Mouse (Mus musculus): ENCODE data around the gene Myom1. TPM values are rescaled to one million over a fixed set of nuclear protein-coding genes. Genes with fewer than 3 reads are reported as not detected.

Myom1 gene
- polyA plus RNA-seq, 1 experiment from 2014 or later: 20.0 TPM

- no peak overlapping the region for H3K4me2 ChIP-seq (replicated peaks; ENCODE audit: low read depth, low read length)
- H3K9ac ChIP-seq (replicated peaks; ENCODE audit: low read depth, low read length): no peak overlapping the region
- no peaks in the 10 kb centered on the region for H3K9me3 ChIP-seq (ENCODE audit: control insufficient read depth, low read depth, low read length)
- no peaks in the 10 kb centered on the region for H3K27me3 ChIP-seq (ENCODE audit: control insufficient read depth, insufficient read depth, low read length)
- no peak overlapping the region for H3K4me3 ChIP-seq (ENCODE audit: low read depth, low read length)
- WGBS: 69% methylated on average over 4 of the region's 4 CpGs
- no peaks in the 10 kb centered on the region for H3K36me3 ChIP-seq (ENCODE audit: control insufficient read depth, insufficient read depth, low read length)
- no peak for ATAC-seq (ENCODE audit: insufficient number of reproducible peaks, insufficient read depth, low FRiP score, low read depth)
- no peaks in the 10 kb centered on the region for H3K4me1 ChIP-seq (ENCODE audit: control insufficient read depth, insufficient read depth, low read length)
- no peak overlapping the region for H3K27ac ChIP-seq (ENCODE audit: low read length)
Measured at GRCm38 (mm10) chr17:71114282-71114681, 111.8 kb downstream of the Myom1 start.

GRCm38 (mm10) chr17:71117956-71118355 is 115.5 kb downstream of the Myom1 start:
- Histone ChIP-seq H3K9me3 (ENCODE audit: control insufficient read depth, low read depth, low read length) (no peaks in the 10 kb centered on the region), H3K9ac (replicated peaks; ENCODE audit: low read depth, low read length) (no peak overlapping the region), H3K4me1 (ENCODE audit: control insufficient read depth, insufficient read depth, low read length) (no peaks in the 10 kb centered on the region), H3K27me3 (ENCODE audit: control insufficient read depth, insufficient read depth, low read length) (no peaks in the 10 kb centered on the region), H3K4me3 (ENCODE audit: low read depth, low read length) (no peak overlapping the region), H3K4me2 (replicated peaks; ENCODE audit: low read depth, low read length) (no peak overlapping the region), H3K27ac (ENCODE audit: low read length) (no peak overlapping the region), H3K36me3 (ENCODE audit: control insufficient read depth, insufficient read depth, low read length) (no peaks in the 10 kb centered on the region)
- WGBS: 87% methylated on average over 4 of the region's 4 CpGs
- ATAC-seq (ENCODE audit: insufficient number of reproducible peaks, insufficient read depth, low FRiP score, low read depth): no peak

GRCm38 (mm10) chr17:71118607-71119006 is 116.2 kb downstream of the Myom1 start:
- Histone ChIP-seq H3K27ac (ENCODE audit: low read length) (no peak overlapping the region), H3K9ac (replicated peaks; ENCODE audit: low read depth, low read length) (no peak overlapping the region), H3K4me2 (replicated peaks; ENCODE audit: low read depth, low read length) (no peak overlapping the region), H3K4me1 (ENCODE audit: control insufficient read depth, insufficient read depth, low read length) (no peaks in the 10 kb centered on the region), H3K27me3 (ENCODE audit: control insufficient read depth, insufficient read depth, low read length) (no peaks in the 10 kb centered on the region), H3K4me3 (ENCODE audit: low read depth, low read length) (no peak overlapping the region), H3K9me3 (ENCODE audit: control insufficient read depth, low read depth, low read length) (no peaks in the 10 kb centered on the region), H3K36me3 (ENCODE audit: control insufficient read depth, insufficient read depth, low read length) (no peaks in the 10 kb centered on the region)
- WGBS: 78% methylated on average over 4 of the region's 4 CpGs
- no peak for ATAC-seq (ENCODE audit: insufficient number of reproducible peaks, insufficient read depth, low FRiP score, low read depth)

- Histone ChIP-seq H3K27ac (ENCODE audit: low read length) (no peak overlapping the region), H3K9ac (replicated peaks; ENCODE audit: low read depth, low read length) (no peak overlapping the region), H3K9me3 (ENCODE audit: control insufficient read depth, low read depth, low read length) (no peaks in the 10 kb centered on the region), H3K4me3 (ENCODE audit: low read depth, low read length) (no peak overlapping the region), H3K36me3 (ENCODE audit: control insufficient read depth, insufficient read depth, low read length) (no peaks in the 10 kb centered on the region), H3K4me2 (replicated peaks; ENCODE audit: low read depth, low read length) (no peak overlapping the region), H3K27me3 (ENCODE audit: control insufficient read depth, insufficient read depth, low read length) (no peaks in the 10 kb centered on the region), H3K4me1 (ENCODE audit: control insufficient read depth, insufficient read depth, low read length) (peaks cover 5% of the 10 kb centered on the region; the same call in 1 of the 2 replicates)
- 35% methylated on average over 5 of the region's 6 CpGs for WGBS
- ATAC-seq (ENCODE audit: insufficient number of reproducible peaks, insufficient read depth, low FRiP score, low read depth): no peak
Measured at GRCm38 (mm10) chr17:71120626-71121025, 118.2 kb downstream of the Myom1 start.

- no peak overlapping the region for H3K9ac ChIP-seq (replicated peaks; ENCODE audit: low read depth, low read length)
- H3K36me3 ChIP-seq (ENCODE audit: control insufficient read depth, insufficient read depth, low read length): no peaks in the 10 kb centered on the region
- H3K27ac ChIP-seq (ENCODE audit: low read length): no peak overlapping the region
- H3K4me3 ChIP-seq (ENCODE audit: low read depth, low read length): no peak overlapping the region
- no peaks in the 10 kb centered on the region for H3K27me3 ChIP-seq (ENCODE audit: control insufficient read depth, insufficient read depth, low read length)
- ATAC-seq (ENCODE audit: insufficient number of reproducible peaks, insufficient read depth, low FRiP score, low read depth): no peak
- H3K9me3 ChIP-seq (ENCODE audit: control insufficient read depth, low read depth, low read length): no peaks in the 10 kb centered on the region
- WGBS: 73% methylated on average over 8 of the region's 8 CpGs
- no peak overlapping the region for H3K4me2 ChIP-seq (replicated peaks; ENCODE audit: low read depth, low read length)
- H3K4me1 ChIP-seq (ENCODE audit: control insufficient read depth, insufficient read depth, low read length): peaks cover 5% of the 10 kb centered on the region; the same call in 1 of the 2 replicates
Measured at GRCm38 (mm10) chr17:71124061-71124670, 121.7 kb downstream of the Myom1 start.

- Histone ChIP-seq H3K4me2 (replicated peaks; ENCODE audit: low read depth, low read length) (no peak overlapping the region), H3K27ac (ENCODE audit: low read length) (no peak overlapping the region), H3K36me3 (ENCODE audit: control insufficient read depth, insufficient read depth, low read length) (no peaks in the 10 kb centered on the region), H3K4me1 (ENCODE audit: control insufficient read depth, insufficient read depth, low read length) (peaks cover 5% of the 10 kb centered on the region; the same call in 1 of the 2 replicates), H3K9ac (replicated peaks; ENCODE audit: low read depth, low read length) (no peak overlapping the region), H3K9me3 (ENCODE audit: control insufficient read depth, low read depth, low read length) (no peaks in the 10 kb centered on the region), H3K27me3 (ENCODE audit: control insufficient read depth, insufficient read depth, low read length) (no peaks in the 10 kb centered on the region), H3K4me3 (ENCODE audit: low read depth, low read length) (no peak overlapping the region)
- 82% methylated on average over 1 of the region's 1 CpGs for WGBS
- ATAC-seq (ENCODE audit: insufficient number of reproducible peaks, insufficient read depth, low FRiP score, low read depth): no peak
Measured at GRCm38 (mm10) chr17:71124674-71125073, 122.2 kb downstream of the Myom1 start.

GRCm38 (mm10) chr17:71125519-71125918 is 123.1 kb downstream of the Myom1 start:
- no peak for ATAC-seq (ENCODE audit: insufficient number of reproducible peaks, insufficient read depth, low FRiP score, low read depth)

GRCm38 (mm10) chr17:71126001-71126400 is 123.6 kb downstream of the Myom1 start:
- H3K27me3 ChIP-seq (ENCODE audit: control insufficient read depth, insufficient read depth, low read length): no peaks in the 10 kb centered on the region
- no peak overlapping the region for H3K27ac ChIP-seq (ENCODE audit: low read length)
- no peak overlapping the region for H3K4me3 ChIP-seq (ENCODE audit: low read depth, low read length)
- H3K9me3 ChIP-seq (ENCODE audit: control insufficient read depth, low read depth, low read length): no peaks in the 10 kb centered on the region
- no peaks in the 10 kb centered on the region for H3K36me3 ChIP-seq (ENCODE audit: control insufficient read depth, insufficient read depth, low read length)
- WGBS: 68% methylated on average over 12 of the region's 12 CpGs
- no peak for ATAC-seq (ENCODE audit: insufficient number of reproducible peaks, insufficient read depth, low FRiP score, low read depth)
- peaks cover 14% of the 10 kb centered on the region; the same call in 1 of the 2 replicates for H3K4me1 ChIP-seq (ENCODE audit: control insufficient read depth, insufficient read depth, low read length)
- no peak overlapping the region for H3K9ac ChIP-seq (replicated peaks; ENCODE audit: low read depth, low read length)
- no peak overlapping the region for H3K4me2 ChIP-seq (replicated peaks; ENCODE audit: low read depth, low read length)

More at GRCm38 (mm10) chr17:71125519-71125918, 123.1 kb downstream of the Myom1 start:
- no peak overlapping the region for H3K4me2 ChIP-seq (replicated peaks; ENCODE audit: low read depth, low read length)
- no peaks in the 10 kb centered on the region for H3K9me3 ChIP-seq (ENCODE audit: control insufficient read depth, low read depth, low read length)
- H3K4me1 ChIP-seq (ENCODE audit: control insufficient read depth, insufficient read depth, low read length): peaks cover 11% of the 10 kb centered on the region; the same call in 1 of the 2 replicates
- no peaks in the 10 kb centered on the region for H3K27me3 ChIP-seq (ENCODE audit: control insufficient read depth, insufficient read depth, low read length)
- 31% methylated on average over 12 of the region's 12 CpGs for WGBS
- H3K36me3 ChIP-seq (ENCODE audit: control insufficient read depth, insufficient read depth, low read length): no peaks in the 10 kb centered on the region
- H3K9ac ChIP-seq (replicated peaks; ENCODE audit: low read depth, low read length): no peak overlapping the region
- H3K27ac ChIP-seq (ENCODE audit: low read length): no peak overlapping the region
- H3K4me3 ChIP-seq (ENCODE audit: low read depth, low read length): no peak overlapping the region
